In the genomic region with DNA sequence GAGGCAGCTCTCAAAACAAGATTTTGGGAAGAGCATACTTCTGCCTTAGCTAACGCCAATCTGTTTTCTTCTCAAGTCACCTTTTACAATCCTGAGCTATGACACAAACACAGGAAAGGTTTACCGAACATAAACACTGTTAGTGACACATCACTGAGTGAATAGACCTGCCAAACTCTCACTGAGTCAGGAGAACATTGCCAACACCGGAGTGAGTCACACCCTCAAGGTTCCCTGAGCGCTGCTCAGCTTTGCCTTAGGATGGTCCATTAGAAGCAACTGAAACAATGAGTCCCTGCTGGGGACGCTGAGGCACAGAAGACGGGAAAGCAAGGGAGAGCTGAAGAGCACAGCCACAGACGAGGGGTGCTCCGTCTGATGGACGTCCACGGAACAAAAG, we compare ENCODE assay signal across 31 mouse cellular contexts. TPM values are rescaled to one million over a fixed set of nuclear protein-coding genes. Genes with fewer than 3 reads are reported as not detected.
DNase-seq lines count a peak whose midpoint lies in the region; ATAC-seq and TF ChIP-seq lines count a peak whose summit lies in the region.
"Had no signal": no experiment of that assay in that cellular context is flagged by ENCODE, and none has a peak within 500 bp of the region (broad histone marks: within the 10 kb centered on the region; RNA-seq: fewer than 3 reads in every experiment).

No protein-coding gene starts in this region.

- CTCF ChIA-PET in Patski (lab: Charles Lee), result no interaction called here

- POLR2A ChIA-PET in Patski (lab: Charles Lee), result no interaction called here

- no peak overlapping the region for H3K4me3 ChIP-seq in myocyte
- H3K4me3 ChIP-seq: forebrain, embryonic 10.5 days; heart, adult 2 months; heart, embryonic 12.5 days; hindbrain, embryonic 13.5 days; limb, embryonic 10.5 days; limb, embryonic 15.5 days; liver, embryonic 13.5 days; midbrain, embryonic 10.5 days; neural tube, embryonic 12.5 days had no signal

- TF ChIP-seq CTCF in Patski (IDR thresholded peaks at IDR 0.05), result no peak

- H3K79me2 ChIP-seq in myocyte (ENCODE audit: control insufficient read depth, insufficient read depth), result no peaks in the 10 kb centered on the region

- peak; percentile 55 for ATAC-seq in Patski
- ATAC-seq: CD4-positive, CD25-positive, alpha-beta regulatory T cell, adult 4 months; forebrain, embryonic 16.5 days; intestine, embryonic 16.5 days; midbrain, embryonic 16.5 days had no signal

- H3K27me3 ChIP-seq in Patski (no peaks in the 10 kb centered on the region), myocyte (ENCODE audit: control insufficient read depth, insufficient read depth, insufficient read length) (no peaks in the 10 kb centered on the region)
- H3K27me3 ChIP-seq: heart, embryonic 12.5 days; hindbrain, embryonic 13.5 days; limb, embryonic 15.5 days; liver, embryonic 13.5 days; neural tube, embryonic 12.5 days had no signal

- in situ Hi-C loops in Patski (cut with MboI; ENCODE audit: low pct_unique_long_range_greater_than_20kb), result no loop called here

- H3K36me3 ChIP-seq in myocyte (ENCODE audit: control insufficient read depth, insufficient read depth), result no peaks in the 10 kb centered on the region
- H3K36me3 ChIP-seq: forebrain, embryonic 10.5 days; heart, embryonic 12.5 days; hindbrain, embryonic 13.5 days; limb, embryonic 10.5 days; limb, embryonic 15.5 days; liver, embryonic 13.5 days; midbrain, embryonic 10.5 days; neural tube, embryonic 12.5 days had no signal

- peak; percentile 76 for DNase-seq in 3134 (ENCODE audit: extremely low read depth, insufficient read length, low spot score)
- peak; percentile 89 for DNase-seq in 3T3-L1 (ENCODE audit: low read depth, low spot score)
- no peak for DNase-seq in Patski (ENCODE audit: low read depth, low spot score)
- no peak for DNase-seq in kidney, postnatal 25 days
- no peak for DNase-seq in spleen, adult 18-20 months
- DNase-seq: cerebellum, adult 8-10 months; heart, postnatal 4 days; kidney, adult 8-10 months; layer of hippocampus, adult 9-11 months; liver, embryonic 13.5 days; lung, adult 18-20 months; lung, postnatal 10 days; right cerebral cortex, postnatal 4 days had no signal

- no peak overlapping the region for H3ac ChIP-seq in myocyte (ENCODE audit: control insufficient read depth, insufficient read length)

- peak overlapping the region; percentile 40 for H3K4me2 ChIP-seq in myocyte (ENCODE audit: low read depth)
- H3K4me2 ChIP-seq: heart, embryonic 12.5 days; hindbrain, embryonic 13.5 days; limb, embryonic 15.5 days; liver, embryonic 13.5 days; neural tube, embryonic 12.5 days had no signal

- no peak for TF ChIP-seq POLR2A in myocyte (IDR thresholded peaks at IDR 0.05; ENCODE audit: insufficient read length, low read depth)

TF ChIP-seq in myocyte, 11 proteins besides CTCF, POLR2A, EP300 and RAD21:
- no peak for TF ChIP-seq E2F4 (IDR thresholded peaks at IDR 0.05; ENCODE audit: insufficient read depth)
- no peak for TF ChIP-seq MAX (IDR thresholded peaks at IDR 0.05; ENCODE audit: low read depth)
- TF ChIP-seq MYOD1 (IDR thresholded peaks at IDR 0.05; ENCODE audit: control insufficient read depth in 1 of 3, insufficient read length in 2 of 3, low read depth in 2 of 3), result no peak
- no peak for TF ChIP-seq TCF12 (IDR thresholded peaks at IDR 0.05; ENCODE audit: insufficient read depth, poor library complexity, severe bottlenecking)
- no peak for TF ChIP-seq POLR2AphosphoS2 (IDR thresholded peaks at IDR 0.05; ENCODE audit: insufficient read length, low read depth)
- no peak for TF ChIP-seq SRF (IDR thresholded peaks at IDR 0.05; ENCODE audit: control insufficient read depth, insufficient read length, low read depth)
- no peak for TF ChIP-seq REST (IDR thresholded peaks at IDR 0.05; ENCODE audit: insufficient read depth, insufficient read length)
- TF ChIP-seq MYOG (IDR thresholded peaks at IDR 0.05; ENCODE audit: control insufficient read depth in 1 of 3, insufficient read depth in 1 of 3, insufficient read length in 2 of 3, low read depth in 2 of 3), result no peak

RNA-seq across cellular contexts. Expression of gene Ramp3, which starts 40.0 kb away (rescaled TPM):
- polyA plus RNA-seq in Patski (2021) (21.6 TPM), myocyte (2012; fragmentation: generic; extraction: Trizol) (0.19 TPM)
- polyA plus RNA-seq: liver, embryonic 13.5 days had no signal

RNA-seq across cellular contexts. Expression of gene Wap, which starts 59.8 kb away (rescaled TPM):
- polyA plus RNA-seq in Patski (2021) (not detected), myocyte (2012; fragmentation: generic; extraction: Trizol) (not detected)
- polyA plus RNA-seq: CD4-positive, CD25-positive, alpha-beta regulatory T cell, adult 4 months; embryonic facial prominence, embryonic 11.5 days; forebrain, embryonic 10.5 days; forebrain, embryonic 16.5 days; heart, adult 2 months; heart, embryonic 12.5 days; heart, postnatal 0 days; hindbrain, embryonic 13.5 days; intestine, embryonic 16.5 days; kidney, postnatal 0 days; large intestine, adult 2 months; limb, embryonic 10.5 days; limb, embryonic 15.5 days; liver, embryonic 13.5 days; midbrain, embryonic 10.5 days; midbrain, embryonic 16.5 days; neural tube, embryonic 12.5 days; testis, adult 2 months had no signal

Comparison
In these comparisons a context has a peak if more than half of its experiments do, and no peak if none do; other contexts are left out.
1. DNase-seq: peak in 3134 (single experiment) and 3T3-L1 (single experiment); none in Patski (single experiment), kidney, postnatal 25 days (0 of 2) and spleen, adult 18-20 months (0 of 2).
2. RNA of gene Ramp3, which starts 40.0 kb away (polyA plus RNA-seq): 21.6 TPM in Patski (single experiment); 0.19 TPM in myocyte (single experiment); every median in the first group is over 10 times any median in the second.